Mouse (Mus musculus) monocyte, adult 5-6 weeks (primary cell): ENCODE measurements around the gene Xpo5. TPM values are rescaled to one million over a fixed set of nuclear protein-coding genes. Genes with fewer than 3 reads are reported as not detected.

Source experiments
- ATAC-seq: fragments of 153-309, 156-312 bp; replicated peaks from 2 replicates; pipeline ENCODE4 v1.8.0; 2017; ENCODE audit warnings: mild to moderate bottlenecking; ENCODE audit not compliant: low TSS enrichment, insufficient number of reproducible peaks, severe bottlenecking, poor library complexity, low FRiP score
- total RNA-seq: library from RNA; stranded (forward); fragments of 200-1000, 200-491, 200-594 nt; gene quantifications from 3 replicates; pipeline ENCODE4 v1.2.3, GENCODE M21; 2017

The Xpo5 gene
- total RNA-seq, 1 experiment from 2014 or later: 21.2 TPM

DNA sequence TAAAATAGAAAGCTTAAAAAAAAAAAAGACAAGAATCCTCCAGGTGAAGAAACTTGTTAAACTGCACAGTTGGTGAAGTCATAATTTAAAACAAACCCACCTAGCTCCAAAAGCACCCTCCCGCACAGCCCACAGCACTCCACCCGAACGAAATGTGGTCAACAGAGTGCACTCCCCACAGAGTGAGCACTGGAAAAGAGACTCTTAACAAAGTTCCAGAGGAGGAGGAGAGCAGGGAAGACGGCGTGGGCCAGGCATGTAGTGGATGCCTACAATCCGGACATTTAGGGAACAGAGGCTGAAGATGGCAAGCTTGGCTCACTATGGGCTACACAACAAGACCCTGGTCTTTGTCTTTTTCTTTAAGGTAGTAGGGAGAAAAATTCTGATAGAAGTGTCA, 72.5 kb downstream of the Xpo5 start:
- no peak for ATAC-seq

DNA sequence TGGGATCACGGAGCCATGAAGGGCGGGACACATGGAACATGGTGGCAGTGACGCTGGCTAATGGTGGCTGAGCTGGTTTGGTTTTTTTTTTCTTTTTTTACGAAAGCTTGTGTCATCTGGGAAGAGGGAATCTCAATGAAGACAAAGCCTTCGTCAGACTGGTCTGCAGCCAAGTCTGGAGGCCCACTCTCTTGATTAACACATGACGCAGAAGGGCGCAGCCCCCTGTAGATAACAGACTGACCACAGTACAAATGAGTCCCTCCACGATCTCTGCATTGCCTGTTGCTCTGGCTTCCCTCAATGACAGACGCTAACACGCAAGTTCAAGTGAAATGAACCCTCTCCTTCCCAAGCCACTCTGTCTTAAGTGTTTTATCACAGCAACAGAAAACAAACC, 72.9 kb downstream of the Xpo5 start:
- ATAC-seq: no peak

DNA sequence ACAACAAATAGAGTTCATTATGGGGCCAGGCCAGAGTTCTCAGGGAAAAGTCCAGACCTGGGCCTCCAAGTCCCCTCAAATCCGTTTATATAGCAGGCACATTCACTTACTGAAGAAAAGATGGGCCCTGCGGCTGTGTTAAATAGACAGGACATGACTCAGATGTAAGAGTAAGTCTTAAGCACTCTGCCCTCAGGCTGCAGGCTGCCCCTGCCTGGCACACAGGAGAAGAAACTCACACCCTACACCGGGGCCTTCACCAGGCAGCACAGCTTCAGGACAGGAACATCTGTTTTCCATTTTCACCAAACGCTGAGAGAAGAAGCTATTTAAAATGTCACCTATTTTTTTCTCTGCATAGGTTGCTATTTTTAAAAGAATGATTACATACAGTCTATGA, 75.0 kb downstream of the Xpo5 start:
- no peak for ATAC-seq

DNA sequence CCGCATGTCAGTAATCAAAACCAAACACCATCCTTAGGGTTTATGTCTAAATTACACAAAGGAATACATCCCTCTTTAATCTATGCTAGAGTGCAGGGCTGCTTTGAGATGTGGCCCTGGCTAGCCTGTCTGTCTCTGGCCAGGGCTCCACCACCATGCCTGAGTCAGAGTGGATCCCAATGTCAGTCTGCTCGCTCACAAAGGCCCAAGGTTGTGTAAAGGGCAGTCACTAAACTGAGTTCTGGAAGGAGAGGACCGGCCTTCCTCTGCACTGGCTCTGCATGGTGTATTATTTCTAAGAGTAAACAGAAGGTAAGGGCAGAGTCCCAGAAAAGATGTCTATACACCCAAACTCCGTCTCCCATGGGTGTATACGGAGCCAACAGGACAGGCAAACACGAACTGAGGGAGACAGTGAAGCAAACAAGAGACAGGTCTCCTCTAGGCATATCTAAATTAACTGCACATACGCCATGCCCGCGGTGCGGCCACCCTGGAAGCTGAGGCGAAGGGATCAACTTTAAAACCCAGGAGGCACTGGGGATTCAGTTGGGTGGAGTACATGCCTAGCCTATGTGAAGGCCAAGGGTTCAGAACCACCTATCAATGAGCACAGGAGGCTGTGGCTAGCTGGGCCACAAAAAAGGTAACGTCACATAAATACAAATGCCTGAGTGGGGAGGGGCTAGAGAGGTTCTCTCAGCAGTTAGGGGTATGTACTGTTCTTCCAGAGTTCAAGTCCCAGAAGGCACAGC, 75.6 kb downstream of the Xpo5 start:
- ATAC-seq: no peak

DNA sequence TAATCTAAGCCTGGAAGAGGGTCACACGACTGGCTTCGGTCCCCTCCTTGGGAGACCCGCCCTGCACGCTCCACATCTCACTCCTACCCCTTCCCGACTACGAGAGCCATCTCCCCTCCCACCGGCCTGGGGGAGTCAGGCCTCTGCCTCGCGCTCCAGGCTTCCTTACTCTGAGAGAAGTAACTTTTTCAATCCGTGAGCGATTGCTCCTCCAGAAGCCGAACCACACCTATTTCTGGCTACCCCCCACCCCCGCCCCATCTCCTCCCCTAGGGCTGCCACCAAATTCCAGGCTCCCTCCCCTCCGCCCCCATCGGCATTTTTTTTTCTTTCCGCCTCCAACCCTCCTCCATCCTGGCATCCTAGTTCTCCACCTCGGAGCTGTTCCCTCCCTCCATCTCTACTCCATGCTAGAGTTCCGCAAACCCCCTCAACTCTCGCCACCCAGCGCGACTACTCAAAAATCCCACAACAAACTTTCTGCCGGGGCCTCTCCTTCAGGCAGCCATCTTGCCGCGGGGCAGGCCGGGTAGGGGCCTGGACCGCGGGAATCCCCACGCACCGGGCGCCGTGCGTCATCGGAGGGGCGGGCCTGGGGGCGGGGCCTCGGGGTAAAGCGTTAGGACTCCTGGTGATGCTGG, 80.0 kb downstream of the Xpo5 start, which contains the start of gene Tjap1:
Gene Tjap1, minus strand, starts transcription at position 544 of the 641 bp plus-strand sequence.
- peak; percentile 86 for ATAC-seq

DNA sequence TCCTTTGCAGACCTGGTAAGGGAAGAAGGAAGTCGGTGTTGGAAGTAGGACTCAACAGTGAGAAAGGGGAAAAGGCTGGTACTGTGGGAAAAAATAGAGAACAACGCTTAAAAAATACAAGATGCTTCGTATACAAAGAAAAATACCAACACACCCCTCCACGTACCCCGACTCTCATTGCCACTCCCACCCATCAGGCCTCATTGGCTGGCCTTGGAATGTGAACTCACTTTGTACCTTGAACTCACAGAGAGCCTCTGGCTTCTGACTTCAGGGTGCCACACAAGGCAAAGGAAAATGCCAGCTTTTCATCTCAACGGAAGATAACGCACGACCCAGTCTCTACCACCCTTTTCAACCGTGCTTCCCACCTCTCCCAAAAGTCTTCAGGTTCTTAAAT, 80.6 kb downstream of the Xpo5 start:
- ATAC-seq: no peak

DNA sequence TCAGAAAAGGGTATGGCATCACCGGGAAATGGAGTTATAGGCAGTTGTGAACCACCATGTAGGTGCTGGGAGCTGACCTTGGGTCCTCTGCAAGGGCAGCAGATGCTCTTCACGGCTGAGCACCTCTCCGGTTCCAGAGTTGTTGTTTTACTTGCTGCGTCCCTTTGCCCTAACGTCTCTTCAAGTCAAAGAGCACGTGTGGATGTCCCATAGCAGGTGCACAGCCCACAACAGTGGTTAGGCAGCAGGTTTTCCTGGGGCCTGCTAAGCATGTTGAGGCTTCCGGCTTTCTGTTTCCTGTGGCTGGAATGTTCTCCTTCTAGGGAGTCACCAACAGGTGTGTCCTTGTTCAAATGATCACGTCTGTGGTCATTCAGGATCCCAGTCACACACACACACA, 81.3 kb downstream of the Xpo5 start:
- no peak for ATAC-seq

DNA sequence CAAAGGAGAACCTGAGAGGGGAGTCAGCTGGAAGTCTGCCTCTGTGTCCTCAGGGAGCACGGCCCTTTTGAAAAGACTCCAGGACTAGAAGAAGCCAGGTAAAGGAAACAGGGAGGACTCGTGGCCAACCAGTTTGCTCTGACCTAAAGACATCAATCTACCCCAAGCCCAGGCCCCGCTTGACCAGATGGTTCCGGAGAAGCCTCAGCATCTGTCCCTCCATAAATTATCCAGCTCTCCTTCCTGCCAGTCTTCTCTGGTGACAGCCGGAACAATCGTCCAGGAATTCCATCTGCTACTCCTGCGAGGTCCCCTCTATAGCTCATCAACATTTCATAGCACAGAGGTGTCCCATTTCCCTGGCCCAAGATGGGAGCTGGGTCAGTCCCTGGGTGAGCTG, 82.1 kb downstream of the Xpo5 start:
- no peak for ATAC-seq

DNA sequence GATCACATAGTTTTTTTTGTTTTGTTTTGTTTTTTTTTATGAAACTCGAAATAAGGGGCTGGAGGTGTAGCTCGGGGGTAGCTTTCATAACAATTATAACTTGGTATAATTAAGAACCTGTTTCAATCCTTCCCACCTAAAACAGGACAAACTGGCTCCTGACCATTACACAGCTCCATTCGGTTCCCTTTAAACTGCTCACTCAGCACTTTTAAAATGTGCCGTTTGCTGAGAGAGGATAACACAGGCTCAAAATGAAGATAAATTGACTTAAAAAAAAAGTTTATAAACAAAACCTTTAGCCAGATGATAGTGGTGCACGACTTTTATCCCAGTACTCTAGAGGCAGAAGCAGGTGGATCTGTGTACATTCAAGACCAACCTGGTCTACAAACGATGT, 82.8 kb downstream of the Xpo5 start:
- ATAC-seq: no peak

DNA sequence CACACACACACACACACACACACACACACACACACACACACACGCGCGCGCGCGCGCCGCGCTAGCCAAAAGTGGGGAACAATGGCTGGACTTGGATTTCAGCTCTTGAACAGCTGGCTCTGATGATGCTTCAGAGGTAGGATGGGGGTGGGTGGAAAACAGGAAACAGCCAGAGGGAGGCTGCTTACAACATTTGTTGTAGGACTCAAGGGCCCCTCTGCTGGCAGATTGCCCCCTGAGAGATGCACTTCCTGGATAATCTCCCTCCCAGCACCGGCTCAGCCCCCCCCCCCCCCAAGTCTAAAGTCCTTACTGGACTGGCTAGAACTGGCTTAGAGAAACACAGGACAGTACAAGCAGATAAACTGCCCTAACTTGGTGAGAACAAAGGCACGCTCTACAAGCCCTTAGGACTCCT, 85.1 kb downstream of the Xpo5 start:
- ATAC-seq: no peak

Other genes starting within 250 kb of the Xpo5 start
- gene Vegfa, start 170.4 kb upstream of the Xpo5 start, total RNA-seq: 16.5 to 56.6 TPM (median 24.3 TPM) in 3 replicates
- gene Mrps18a, start 91.8 kb upstream of the Xpo5 start, total RNA-seq: 32.5 to 38.0 TPM (median 35.9 TPM) in 3 replicates
- 1.5 TPM in 1 of 3 replicates, not detected in the others for gene Rsph9, start 58.6 kb upstream of the Xpo5 start, total RNA-seq
- gene Mad2l1bp, start 49.2 kb upstream of the Xpo5 start, total RNA-seq: 4.2 to 10.8 TPM (median 6.1 TPM) in 3 replicates
- 84.1 to 127 TPM (median 93.1 TPM) in 3 replicates for gene Gtpbp2, start 41.8 kb upstream of the Xpo5 start, total RNA-seq
- 7.5 to 15.6 TPM (median 7.7 TPM) in 3 replicates for gene Polh, start 137 bp upstream of the Xpo5 start, total RNA-seq
- gene Polr1c, start 45.3 kb downstream of the Xpo5 start, total RNA-seq: 37.2 to 47.6 TPM (median 42.7 TPM) in 3 replicates
- gene Yipf3, start 45.3 kb downstream of the Xpo5 start, total RNA-seq: 57.8 to 85.4 TPM (median 76.1 TPM) in 3 replicates
- gene Lrrc73, start 50.7 kb downstream of the Xpo5 start, total RNA-seq: 0.58 TPM in 1 of 3 replicates, not detected in the others
- 14.6 to 18.0 TPM (median 18.0 TPM) in 3 replicates for gene Tjap1, start 80.2 kb downstream of the Xpo5 start, total RNA-seq
- gene Dlk2, start 94.6 kb downstream of the Xpo5 start, total RNA-seq: not detected in 3 replicates
- 2.8 to 3.4 TPM (median 3.0 TPM) in 3 replicates for gene Abcc10, start 125.6 kb downstream of the Xpo5 start, total RNA-seq
- gene Zfp318, start 180.9 kb downstream of the Xpo5 start, total RNA-seq: 23.5 to 54.0 TPM (median 33.9 TPM) in 3 replicates
- gene Crip3, start 226.1 kb downstream of the Xpo5 start, total RNA-seq: not detected in 3 replicates
- not detected in 3 replicates for gene Slc22a7, start 235.7 kb downstream of the Xpo5 start, total RNA-seq